Mouse (Mus musculus) adipocyte (in vitro differentiated cells): Measurements from ENCODE around the gene Fbxw4.
A peak's percentile ranks its signal among the peaks of the same experiment; 100 is the strongest.
"Not testable (repeated sequence)": the region's sequence is repeated elsewhere in the genome, so short reads cannot be mapped to it uniquely, and the experiment has no call there.

Experiments
- DNase-seq: peaks from one replicate; pipeline ENCODE4 v3.0.0-alpha.2; 2016; ENCODE audit warnings: low spot score

Gene Fbxw4

GRCm38 (mm10) chr19:45578976-45579375 lies 81.1 kb downstream of the Fbxw4 start:
- DNase-seq: no peak

GRCm38 (mm10) chr19:45577141-45577750 lies 82.9 kb downstream of the Fbxw4 start:
- no peak for DNase-seq

GRCm38 (mm10) chr19:45575632-45576001 lies 84.5 kb downstream of the Fbxw4 start:
- no peak for DNase-seq

- DNase-seq: no peak
These were observed 85.0 kb downstream of the Fbxw4 start for GRCm38 (mm10) chr19:45574941-45575631.

- DNase-seq: no peak
These were observed 85.7 kb downstream of the Fbxw4 start for GRCm38 (mm10) chr19:45574339-45574898.

GRCm38 (mm10) chr19:45573861-45574267 lies 86.2 kb downstream of the Fbxw4 start:
- DNase-seq: peak; percentile 82

- no peak for DNase-seq
These were observed 87.1 kb downstream of the Fbxw4 start for GRCm38 (mm10) chr19:45573033-45573432.

- DNase-seq: no peak
These were observed 92.7 kb downstream of the Fbxw4 start for GRCm38 (mm10) chr19:45567367-45567766.

GRCm38 (mm10) chr19:45565925-45566715 lies 94.0 kb downstream of the Fbxw4 start:
- DNase-seq: no peak

GRCm38 (mm10) chr19:45560153-45560890 lies 99.8 kb downstream of the Fbxw4 start, which contains the start of the genes Poll and Gm17018:
Poll (minus strand) TSS chr19:45560531.
Gm17018 (plus strand) TSS chr19:45560615.
- DNase-seq: peak; percentile 89

GRCm38 (mm10) chr19:45554136-45554535 lies 106.0 kb downstream of the Fbxw4 start:
- DNase-seq: no peak

- no peak for DNase-seq
These were observed 107.9 kb downstream of the Fbxw4 start for GRCm38 (mm10) chr19:45552187-45552586.

- DNase-seq: peak; percentile 57
These were observed 110.2 kb downstream of the Fbxw4 start for GRCm38 (mm10) chr19:45549948-45550347.

- DNase-seq: no peak
These were observed 110.8 kb downstream of the Fbxw4 start for GRCm38 (mm10) chr19:45549128-45549915.

- DNase-seq: not testable (repeated sequence)
These were observed 111.9 kb downstream of the Fbxw4 start for GRCm38 (mm10) chr19:45548196-45548595.

- peak; percentile 74 for DNase-seq
These were observed 115.2 kb downstream of the Fbxw4 start for GRCm38 (mm10) chr19:45544925-45545321.

- DNase-seq: no peak
These were observed 115.8 kb downstream of the Fbxw4 start for GRCm38 (mm10) chr19:45544152-45544924.

GRCm38 (mm10) chr19:45542061-45542460 lies 118.1 kb downstream of the Fbxw4 start:
- DNase-seq: no peak

GRCm38 (mm10) chr19:45541409-45542041 lies 118.6 kb downstream of the Fbxw4 start:
- DNase-seq: no peak
